Mouse (Mus musculus) thymus, postnatal 14 days (tissue): ENCODE results near the gene Clec10a.

Experiments used
- DNase-seq: peaks from one replicate; pipeline ENCODE4 v3.0.0; 2021

The Clec10a gene

GRCm38 (mm10) chr11:70189319-70190134 is 33.5 kb downstream of the Clec10a start:
- no peak for DNase-seq

- no peak for DNase-seq
Measured at GRCm38 (mm10) chr11:70191188-70191587, 35.2 kb downstream of the Clec10a start.

GRCm38 (mm10) chr11:70192157-70192556 is 36.2 kb downstream of the Clec10a start:
- DNase-seq: no peak

- no peak for DNase-seq
Measured at GRCm38 (mm10) chr11:70193354-70194285, 37.6 kb downstream of the Clec10a start.

- DNase-seq: no peak
Measured at GRCm38 (mm10) chr11:70198332-70198731, 42.3 kb downstream of the Clec10a start.

- no peak for DNase-seq
Measured at GRCm38 (mm10) chr11:70199107-70199506, 43.1 kb downstream of the Clec10a start.

GRCm38 (mm10) chr11:70200036-70200608 is 44.1 kb downstream of the Clec10a start:
- DNase-seq: no peak

- peak; percentile 82 for DNase-seq
Measured at GRCm38 (mm10) chr11:70201691-70202090, 45.7 kb downstream of the Clec10a start.

- no peak for DNase-seq
Measured at GRCm38 (mm10) chr11:70206801-70207200, 50.8 kb downstream of the Clec10a start.

- DNase-seq: no peak
Measured at GRCm38 (mm10) chr11:70207283-70207682, 51.3 kb downstream of the Clec10a start.

GRCm38 (mm10) chr11:70208778-70209388 is 52.9 kb downstream of the Clec10a start:
- no peak for DNase-seq

- DNase-seq: no peak
Measured at GRCm38 (mm10) chr11:70210681-70211080, 54.7 kb downstream of the Clec10a start.

GRCm38 (mm10) chr11:70211972-70212371 is 56.0 kb downstream of the Clec10a start:
- no peak for DNase-seq

- no peak for DNase-seq
Measured at GRCm38 (mm10) chr11:70212423-70212822, 56.4 kb downstream of the Clec10a start, which contains the start of gene Slc16a11. Gene Slc16a11 (plus strand): TSS chr11:70212752.

- peak; percentile 58 for DNase-seq
Measured at GRCm38 (mm10) chr11:70212896-70213295, 56.9 kb downstream of the Clec10a start.

GRCm38 (mm10) chr11:70213736-70214135 is 57.7 kb downstream of the Clec10a start:
- DNase-seq: no peak

- DNase-seq: no peak
Measured at GRCm38 (mm10) chr11:70214191-70214855, 58.3 kb downstream of the Clec10a start.

GRCm38 (mm10) chr11:70214856-70215209 is 58.8 kb downstream of the Clec10a start:
- no peak for DNase-seq

- DNase-seq: no peak
Measured at GRCm38 (mm10) chr11:70215301-70215700, 59.3 kb downstream of the Clec10a start.

- no peak for DNase-seq
Measured at GRCm38 (mm10) chr11:70216103-70216502, 60.1 kb downstream of the Clec10a start.

GRCm38 (mm10) chr11:70218039-70218438 is 62.0 kb downstream of the Clec10a start:
- no peak for DNase-seq

GRCm38 (mm10) chr11:70218741-70219470 is 62.9 kb downstream of the Clec10a start:
- no peak for DNase-seq
